Mouse (Mus musculus) ES-E14 (cell line): ENCODE measurements around the gene Csrnp3.

Experiments used
- MAFK ChIP-seq: IDR thresholded peaks from 2 replicates; pipeline ENCODE4 v1.6.1; 2014; ENCODE audit warnings: mild to moderate bottlenecking, low read depth, low read length, inconsistent platforms; ENCODE audit not compliant: insufficient read depth
- ZC3H11A ChIP-seq: IDR thresholded peaks from 2 replicates; pipeline ENCODE4 v1.6.1; 2012; ENCODE audit warnings: low read depth, mild to moderate bottlenecking, inconsistent platforms, low read length, borderline replicate concordance
- ZNF384 ChIP-seq: IDR thresholded peaks from 2 replicates; pipeline ENCODE4 v1.6.1; 2012; ENCODE audit warnings: low read depth, low read length, inconsistent platforms

- TF ChIP-seq MAFK: no peak
- no peak for TF ChIP-seq ZNF384
- TF ChIP-seq ZC3H11A: no peak
Measured at GRCm38 (mm10) chr2:65975383-65975782, 129.8 kb downstream of the Csrnp3 start.
